Mouse (Mus musculus) CH12.LX (cell line): ENCODE data around the gene Lcn8.

ENCODE experiments used
- CHD1 ChIP-seq: IDR thresholded peaks from 2 replicates; pipeline ENCODE4 v1.6.1; 2012; ENCODE audit warnings: low read depth, low read length, improper control_type of control experiment, inconsistent platforms
- CTCF ChIP-seq, 2 experiments: IDR thresholded peaks in 1 of 2; conservative IDR thresholded peaks in 1 of 2; 2 replicates each; pipeline ENCODE4 v1.5.1; 2011 to 2012; ENCODE audit warnings: low read depth in 2 of 2, low read length in 2 of 2, improper control_type of control experiment in 1 of 2, inconsistent platforms in 1 of 2, mild to moderate bottlenecking in 1 of 2, moderate library complexity in 1 of 2
- GABPA ChIP-seq: IDR thresholded peaks from 2 replicates; pipeline ENCODE4 v1.6.1; 2012; ENCODE audit warnings: low read depth, low read length, improper control_type of control experiment, inconsistent platforms; ENCODE audit not compliant: insufficient replicate concordance
- ZKSCAN1 ChIP-seq: IDR thresholded peaks from 2 replicates; pipeline ENCODE4 v1.6.1; 2012; ENCODE audit warnings: low read depth, inconsistent platforms, low read length, improper control_type of control experiment, borderline replicate concordance

GRCm38 (mm10) chr2:25633616-25634015 is 19.3 kb upstream of the Lcn8 start:
- no peak for TF ChIP-seq CTCF (conservative IDR thresholded peaks at IDR 0.05 in 1 of 2, IDR thresholded peaks at IDR 0.05 in 1 of 2; ENCODE audit: low read depth in 2 of 2, low read length in 2 of 2)
- no peak for TF ChIP-seq GABPA
- TF ChIP-seq CHD1 = no peak
- no peak for TF ChIP-seq ZKSCAN1
